Mouse (Mus musculus) liver, embryonic 13.5 days (tissue): ENCODE measurements around the gene Agap1. TPM values are rescaled to one million over a fixed set of nuclear protein-coding genes. Genes with fewer than 3 reads are reported as not detected.

ENCODE experiments used
- ATAC-seq: fragments of 200-750 bp; cut with Nextera tagmentation; 2 replicates; pipeline ENCODE4 v1.8.0; 2017; ENCODE audit warnings: low read depth, mild to moderate bottlenecking, moderate number of reproducible peaks, moderate library complexity
- DNase-seq: peaks from one replicate; pipeline ENCODE4 v3.0.0; 2022
- H3K27ac ChIP-seq: fragments of 300-500 bp; sonication (generic); 2 replicates; pipeline ENCODE4 v1.5.1; 2015; ENCODE audit warnings: moderate library complexity, mild to moderate bottlenecking, inconsistent platforms
- H3K27me3 ChIP-seq: fragments of 300-500 bp; sonication (generic); 2 replicates; pipeline ENCODE4 v1.6.1; 2015; ENCODE audit warnings: mild to moderate bottlenecking, inconsistent platforms
- H3K36me3 ChIP-seq: fragments of 300-500 bp; sonication (generic); 2 replicates; pipeline ENCODE4 v1.6.1; 2015; ENCODE audit warnings: mild to moderate bottlenecking, inconsistent platforms
- H3K4me1 ChIP-seq: fragments of 300-500 bp; sonication (generic); replicated peaks from 2 replicates; pipeline ENCODE4 v1.6.1; 2015; ENCODE audit warnings: inconsistent platforms
- H3K4me2 ChIP-seq: fragments of 300-500 bp; sonication (generic); 2 replicates; pipeline ENCODE4 v1.6.1; 2015; ENCODE audit warnings: inconsistent platforms, mild to moderate bottlenecking, moderate library complexity
- H3K4me3 ChIP-seq: fragments of 300-500 bp; sonication (generic); replicated peaks from 2 replicates; pipeline ENCODE4 v1.5.1; 2015; ENCODE audit warnings: mild to moderate bottlenecking, inconsistent platforms
- H3K9ac ChIP-seq: fragments of 300-500 bp; sonication (generic); 2 replicates; pipeline ENCODE4 v1.6.1; 2015; ENCODE audit warnings: mild to moderate bottlenecking, inconsistent platforms
- H3K9me3 ChIP-seq: fragments of 300-500 bp; sonication (generic); replicated peaks from 2 replicates; pipeline ENCODE4 v1.6.1; 2016; ENCODE audit warnings: inconsistent platforms
- WGBS: fragments of 180-500 bp; shearing (Covaris S2); methylation state at CpG from one replicate; pipeline ENCODE4 v1.1.7; 2015; ENCODE audit not compliant: insufficient replicate concordance; 5-methylcytosine and 5-hydroxymethylcytosine counted together
- polyA plus RNA-seq: library from polyadenylated mRNA; unstranded; fragments of >200 nt; fragmentation: Nextera tagmentation; extraction: Ambion mirVana; gene quantifications from 2 replicates; pipeline ENCODE4 v1.2.1, GENCODE M21; 2015

Agap1 gene
- polyA plus RNA-seq, 1 experiment from 2014 or later, result 1.2 TPM

DNA sequence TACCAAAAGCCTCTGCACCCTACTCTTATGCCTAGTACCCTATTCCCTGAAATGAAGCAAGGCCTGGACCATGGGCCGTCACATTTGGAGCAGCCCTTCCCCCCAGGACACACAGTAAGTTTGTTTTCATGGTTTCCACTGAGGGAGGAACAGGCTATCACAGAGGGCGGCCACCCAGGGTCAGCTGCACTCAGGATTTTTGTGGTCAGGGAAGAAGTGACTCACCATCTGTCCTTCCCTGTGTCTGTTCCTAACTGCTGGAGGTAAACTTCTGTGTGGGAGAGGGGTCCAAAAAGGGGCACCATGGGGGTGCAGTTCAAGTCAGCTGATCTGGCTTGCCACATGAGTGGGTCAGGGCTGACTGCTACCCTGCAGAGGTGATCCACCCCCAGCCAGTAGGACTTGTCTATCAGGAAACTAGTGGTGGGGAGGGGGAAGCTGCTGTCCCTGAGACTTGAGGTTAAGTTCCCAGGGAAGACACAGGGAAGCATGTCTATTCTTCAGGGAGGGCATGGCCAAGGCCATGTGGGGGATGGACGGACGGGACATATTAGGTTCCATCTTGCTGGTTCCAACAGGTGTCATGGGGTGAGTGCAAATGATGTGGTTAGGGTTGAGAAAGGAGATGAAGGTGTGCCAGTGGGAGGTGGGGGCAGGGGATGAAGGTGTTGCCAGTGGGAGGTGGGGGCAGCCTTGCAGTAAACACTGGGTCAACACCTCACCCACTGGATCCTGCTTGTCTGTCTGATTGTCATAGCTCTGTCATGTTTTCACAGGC lies 116.1 kb downstream of the Agap1 start:
- Histone ChIP-seq H3K27ac (no peak overlapping the region), H3K4me2 (no peak overlapping the region), H3K9ac (no peak overlapping the region), H3K4me3 (no peak overlapping the region), H3K27me3 (no peaks in the 10 kb centered on the region), H3K4me1 (peaks cover 17% of the 10 kb centered on the region), H3K36me3 (no peaks in the 10 kb centered on the region), H3K9me3 (no peaks in the 10 kb centered on the region)
- WGBS, result 60% methylated on average over 4 of the region's 4 CpGs
- no peak for ATAC-seq
- no peak for DNase-seq

DNA sequence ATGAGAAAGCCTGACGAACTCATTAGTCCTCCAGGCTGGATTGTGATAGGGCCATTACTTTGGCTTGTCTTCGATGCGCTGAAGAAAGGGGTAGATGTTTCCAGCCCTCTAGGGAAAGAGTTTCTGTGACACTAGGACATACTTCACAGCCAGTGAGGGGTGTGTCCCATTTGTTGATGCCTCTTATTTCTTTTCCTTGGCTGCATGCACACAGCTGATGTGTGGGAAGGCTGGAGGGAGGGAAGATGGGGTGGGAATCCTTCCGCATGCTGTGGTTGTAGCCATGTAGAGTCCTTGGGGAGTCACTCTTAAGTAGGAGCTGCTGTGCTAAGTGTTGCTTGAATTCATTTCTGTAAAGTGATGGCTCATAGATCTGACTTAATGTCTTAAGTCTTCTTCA lies 118.9 kb downstream of the Agap1 start:
- Histone ChIP-seq H3K4me2 (no peak overlapping the region), H3K27me3 (peaks cover 4% of the 10 kb centered on the region; the same call in 1 of the 2 replicates), H3K36me3 (no peaks in the 10 kb centered on the region), H3K9me3 (no peaks in the 10 kb centered on the region), H3K27ac (no peak overlapping the region), H3K4me3 (no peak overlapping the region), H3K9ac (no peak overlapping the region), H3K4me1 (peaks cover 24% of the 10 kb centered on the region)
- 82% methylated on average over 4 of the region's 4 CpGs for WGBS
- DNase-seq (no peak), ATAC-seq (no peak)

DNA sequence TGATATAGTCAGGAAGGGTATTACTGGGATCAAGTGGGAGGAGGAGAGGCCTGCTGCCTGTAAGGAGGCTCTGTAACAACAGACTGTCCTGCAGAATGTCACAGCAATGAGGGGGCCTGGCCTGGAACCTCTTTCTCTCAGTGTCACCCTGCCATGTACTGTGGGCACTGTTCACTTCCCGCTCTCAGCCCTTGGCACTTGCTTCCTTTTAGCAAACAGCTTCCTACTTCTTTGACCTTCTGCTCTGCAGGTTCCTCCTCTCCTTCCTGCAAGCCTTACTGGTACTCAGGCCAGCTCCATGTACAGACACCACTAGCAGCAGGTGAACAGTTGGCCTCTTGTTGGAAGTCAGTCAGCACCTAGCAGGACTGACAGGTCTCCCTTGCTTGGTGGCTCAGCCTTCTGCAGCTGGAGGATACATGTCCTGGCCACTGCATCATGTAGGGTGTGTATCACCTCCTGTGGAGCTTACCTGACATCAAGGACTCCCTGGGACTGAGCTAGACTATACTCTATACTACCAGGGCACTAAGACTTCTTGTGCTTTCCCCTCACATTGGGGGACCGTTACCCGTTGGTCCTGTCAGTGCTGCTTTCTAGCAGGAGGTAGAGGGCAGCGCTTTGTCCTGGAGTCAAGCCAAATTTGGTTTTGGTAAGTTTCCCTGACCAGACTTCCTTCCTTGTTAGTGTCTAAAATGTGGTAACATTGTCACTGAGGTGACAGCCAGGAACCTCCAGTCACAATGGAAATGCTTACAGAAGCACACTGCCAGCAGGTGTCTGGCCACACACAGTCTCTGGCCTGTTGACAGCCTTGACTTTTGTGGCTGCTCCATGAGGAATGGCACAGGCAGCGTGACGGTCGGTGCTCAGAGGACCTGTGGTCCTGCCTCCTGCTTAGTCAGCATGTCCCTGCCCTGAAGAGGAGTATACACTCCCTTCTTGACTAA lies 120.6 kb downstream of the Agap1 start:
- H3K9ac ChIP-seq, result no peak overlapping the region
- peaks cover 14% of the 10 kb centered on the region for H3K4me1 ChIP-seq
- H3K27ac ChIP-seq, result no peak overlapping the region
- ATAC-seq, result no peak
- H3K36me3 ChIP-seq, result no peaks in the 10 kb centered on the region
- H3K4me3 ChIP-seq, result no peak overlapping the region
- peaks cover 21% of the 10 kb centered on the region for H3K27me3 ChIP-seq
- 42% methylated on average over 7 of the region's 7 CpGs for WGBS
- H3K9me3 ChIP-seq, result no peaks in the 10 kb centered on the region
- no peak for DNase-seq
- H3K4me2 ChIP-seq, result no peak overlapping the region

DNA sequence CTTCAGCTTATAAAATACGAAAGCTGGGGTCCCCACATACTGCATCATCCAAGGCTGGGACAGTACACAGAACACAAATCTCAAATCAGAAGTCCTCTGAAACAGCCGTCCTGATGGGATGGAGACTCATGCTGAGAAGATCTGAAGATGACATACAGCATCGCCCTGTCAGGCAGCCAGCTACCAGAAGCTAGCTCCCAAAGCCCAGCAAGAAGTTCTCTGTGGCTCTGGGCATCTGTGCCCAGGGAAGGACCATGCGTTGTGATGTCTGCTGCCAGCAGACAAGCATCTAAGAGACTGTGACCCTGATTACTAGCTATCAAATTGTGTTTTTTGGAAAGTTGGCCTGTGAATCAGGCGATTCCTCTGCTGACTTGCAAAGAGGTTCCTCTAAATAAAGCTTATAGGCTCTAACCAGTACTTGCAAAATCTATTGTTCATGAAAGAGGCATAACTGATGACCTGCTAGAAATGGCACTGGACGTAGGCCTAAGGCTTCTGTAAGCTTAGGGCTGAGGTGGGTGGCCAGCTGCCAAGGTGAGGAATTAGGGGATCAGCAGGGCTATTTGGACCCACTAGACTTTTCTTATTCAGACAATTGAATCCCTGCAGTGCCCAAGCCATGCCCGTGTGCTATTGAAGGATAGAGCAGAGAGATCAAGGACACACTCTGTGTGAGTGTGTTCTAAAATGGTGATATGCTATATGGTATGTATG lies 121.7 kb downstream of the Agap1 start:
- H3K9ac ChIP-seq, result no peak overlapping the region

DNA sequence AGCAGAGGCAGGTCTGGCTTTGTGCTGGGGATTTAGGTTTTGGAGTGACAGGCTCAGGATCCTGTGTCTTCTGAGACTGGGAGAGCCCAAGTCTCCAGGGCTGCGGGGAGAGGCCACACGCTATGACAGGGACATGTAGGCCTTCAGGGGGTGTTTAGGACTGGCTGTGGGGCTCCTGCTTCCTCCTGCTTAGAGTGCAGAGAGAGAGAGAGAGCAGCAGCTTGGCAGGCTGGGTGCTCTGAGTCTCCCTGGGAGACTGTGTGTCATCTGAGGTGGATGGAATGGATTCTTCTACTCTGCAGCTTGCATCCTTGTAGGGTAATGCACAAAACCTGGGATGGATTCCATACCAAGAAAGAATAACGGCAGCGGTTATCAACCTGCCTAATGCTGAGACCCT lies 122.4 kb downstream of the Agap1 start:
- H3K4me1 ChIP-seq, result peaks cover 21% of the 10 kb centered on the region
- no peak overlapping the region for H3K27ac ChIP-seq
- H3K9me3 ChIP-seq, result no peaks in the 10 kb centered on the region
- no peaks in the 10 kb centered on the region for H3K36me3 ChIP-seq
- no peak; the same call in 1 of the 2 replicates for ATAC-seq
- H3K27me3 ChIP-seq, result peaks cover 39% of the 10 kb centered on the region
- H3K9ac ChIP-seq, result no peak overlapping the region
- no peak overlapping the region for H3K4me2 ChIP-seq
- DNase-seq, result no peak
- WGBS, result 20% methylated on average over 4 of the region's 4 CpGs
- no peak overlapping the region for H3K4me3 ChIP-seq

More for the DNA sequence above, 121.7 kb downstream of the Agap1 start:
- Histone ChIP-seq H3K4me2 (no peak overlapping the region), H3K4me1 (peaks cover 17% of the 10 kb centered on the region), H3K27ac (no peak overlapping the region), H3K4me3 (no peak overlapping the region), H3K27me3 (peaks cover 32% of the 10 kb centered on the region), H3K9me3 (no peaks in the 10 kb centered on the region), H3K36me3 (no peaks in the 10 kb centered on the region)
- 57% methylated on average over 7 of the region's 7 CpGs for WGBS
- ATAC-seq (no peak), DNase-seq (no peak)

DNA sequence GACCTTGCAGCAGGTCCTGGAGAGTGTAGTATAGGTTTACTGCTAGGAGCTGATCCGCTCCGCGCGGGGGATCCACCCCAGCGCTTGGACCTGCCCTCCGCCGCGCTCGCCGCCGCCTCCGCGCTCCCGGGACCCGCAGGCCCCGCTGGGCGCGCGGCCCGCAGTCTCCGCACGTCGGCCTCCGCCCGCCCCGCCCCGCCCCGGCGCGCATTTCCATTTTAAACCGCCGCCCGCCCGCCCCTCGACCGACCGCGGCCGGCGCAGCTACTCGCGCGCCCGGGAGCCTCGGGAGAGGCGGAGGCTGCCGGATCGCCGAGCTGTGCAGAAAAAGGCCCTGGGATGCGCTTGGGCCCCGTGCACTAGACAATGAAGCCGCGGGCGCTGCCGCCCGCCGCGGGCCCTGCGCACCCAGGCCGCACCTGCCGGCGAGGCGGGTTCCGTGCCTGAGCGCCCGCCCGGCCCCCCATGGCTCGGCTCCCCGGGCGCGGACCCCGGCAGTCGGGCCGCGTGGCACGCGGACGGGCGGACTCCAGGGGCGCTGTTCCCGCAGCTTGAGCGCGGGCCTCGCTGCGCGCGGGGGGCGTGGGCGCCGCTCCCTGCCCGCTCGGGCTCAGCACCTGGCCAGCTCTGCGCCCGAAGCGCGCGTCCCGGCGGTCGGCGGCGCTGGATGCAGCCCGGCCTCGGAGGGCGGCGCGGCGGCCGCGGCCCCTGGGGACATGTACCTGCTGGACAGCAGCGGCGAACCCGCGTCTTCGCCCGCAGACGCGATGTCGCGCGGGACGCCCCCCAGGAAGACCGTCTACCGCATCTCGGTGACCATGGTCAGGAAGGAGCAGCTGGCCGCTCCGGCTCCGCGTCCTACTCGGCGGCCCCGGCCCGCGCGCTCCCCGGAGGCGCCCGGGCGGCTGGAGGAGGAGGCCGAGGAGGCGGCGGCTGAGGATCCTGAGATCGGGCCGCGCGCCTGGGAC lies 125.7 kb downstream of the Agap1 start:
- no peak for DNase-seq
- peaks cover 54% of the 10 kb centered on the region for H3K27me3 ChIP-seq
- peaks cover 21% of the 10 kb centered on the region for H3K4me1 ChIP-seq
- under 1% methylated on average over 138 of the region's 146 CpGs for WGBS
- no peak overlapping the region for H3K27ac ChIP-seq
- H3K9me3 ChIP-seq, result no peaks in the 10 kb centered on the region
- H3K36me3 ChIP-seq, result no peaks in the 10 kb centered on the region
- peak overlapping the region; percentile 41; the same call in 1 of the 2 replicates for H3K9ac ChIP-seq
- ATAC-seq, result peak; percentile 48
- H3K4me2 ChIP-seq, result peak overlapping the region; percentile 77
- H3K4me3 ChIP-seq, result peak overlapping the region; percentile 60

DNA sequence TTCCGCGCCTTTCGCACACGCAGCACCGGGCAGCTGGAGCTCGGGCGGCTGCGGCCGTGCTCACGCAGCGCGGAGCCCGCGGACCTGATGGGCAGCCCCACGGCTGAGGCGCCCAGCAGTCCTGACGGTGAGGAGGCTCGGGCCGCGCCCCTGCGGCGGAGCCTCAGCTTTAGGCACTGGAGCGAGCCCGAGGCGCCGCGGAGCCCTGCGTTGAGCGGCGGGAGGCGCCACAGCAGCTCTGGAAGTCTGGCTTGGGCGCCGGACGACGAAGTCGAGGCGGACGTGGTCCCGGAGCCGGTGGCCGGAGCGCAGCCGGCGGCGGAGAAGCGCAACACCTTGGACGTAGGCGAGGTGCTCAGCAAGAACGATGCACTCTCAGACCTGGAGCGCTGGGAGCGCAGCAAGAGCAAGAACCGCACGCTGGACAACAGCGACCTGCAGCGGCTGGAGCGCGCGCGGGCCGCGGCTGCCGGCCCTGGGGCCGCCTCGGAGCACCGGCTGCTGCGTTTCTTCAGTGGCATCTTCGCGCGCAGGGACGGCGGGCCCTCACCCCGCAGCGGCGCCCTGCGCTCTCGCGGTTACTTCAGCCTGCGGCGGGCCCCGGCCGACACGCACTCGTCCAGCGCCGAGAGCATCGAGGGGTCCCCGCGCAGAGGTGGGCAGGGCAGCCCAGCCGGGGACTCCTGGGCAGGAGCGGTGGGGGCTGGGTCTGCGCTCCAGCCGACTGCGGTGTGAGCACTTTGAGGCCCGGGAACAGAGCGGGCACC lies 126.6 kb downstream of the Agap1 start:
- no peak for DNase-seq
- peak overlapping the region; percentile 60 for H3K4me3 ChIP-seq
- peak; percentile 32; the same call in 1 of the 2 replicates for ATAC-seq
- peak overlapping the region; percentile 41; the same call in 1 of the 2 replicates for H3K9ac ChIP-seq
- no peaks in the 10 kb centered on the region for H3K9me3 ChIP-seq
- H3K27ac ChIP-seq, result no peak overlapping the region
- no peaks in the 10 kb centered on the region for H3K36me3 ChIP-seq
- 2% methylated on average over 92 of the region's 95 CpGs for WGBS
- H3K4me2 ChIP-seq, result peak overlapping the region; percentile 77
- H3K4me1 ChIP-seq, result peaks cover 21% of the 10 kb centered on the region
- peaks cover 54% of the 10 kb centered on the region for H3K27me3 ChIP-seq

DNA sequence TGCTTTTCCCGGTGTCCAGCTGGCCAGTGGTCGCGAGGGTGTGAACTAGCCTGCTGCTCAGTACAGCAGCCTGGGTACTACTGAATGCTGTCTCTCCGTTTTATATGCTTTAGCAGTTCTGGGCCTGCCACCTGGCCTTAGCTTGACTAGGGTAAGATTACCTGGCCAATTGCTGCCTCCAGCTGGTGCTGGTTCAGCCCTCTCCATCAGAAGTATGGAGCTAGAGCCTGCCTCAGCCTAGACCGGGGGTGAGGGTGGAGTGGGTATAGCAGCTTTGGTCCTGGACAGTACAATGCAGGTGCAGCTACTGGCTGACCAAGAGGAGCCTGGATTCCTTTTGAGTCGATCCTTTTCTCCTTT lies 127.1 kb downstream of the Agap1 start:
- WGBS, result 28% methylated on average over 6 of the region's 6 CpGs

DNA sequence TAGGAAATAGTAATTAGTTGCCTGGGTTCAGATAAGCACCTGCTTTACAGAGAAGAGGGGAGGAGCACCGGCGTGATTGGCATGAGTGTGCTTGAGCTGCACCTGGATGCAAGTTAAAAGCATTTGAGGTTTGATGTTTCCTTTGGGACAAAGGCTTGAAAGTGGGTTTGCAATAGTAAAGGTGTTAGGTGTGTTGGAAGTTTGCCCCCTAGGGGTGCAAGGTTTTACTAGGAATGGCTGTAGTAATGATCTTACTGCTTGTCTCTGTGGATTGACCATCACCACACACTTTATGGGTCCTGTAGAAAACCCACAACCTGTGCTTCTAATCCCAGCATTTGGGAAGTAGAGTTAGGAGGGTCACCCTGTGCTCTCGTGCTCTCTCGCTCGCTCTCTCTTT lies 128.8 kb downstream of the Agap1 start:
- H3K4me1 ChIP-seq, result peaks cover 12% of the 10 kb centered on the region
- H3K9me3 ChIP-seq, result no peaks in the 10 kb centered on the region
- H3K4me2 ChIP-seq, result no peak overlapping the region
- H3K4me3 ChIP-seq, result no peak overlapping the region
- ATAC-seq (no peak), DNase-seq (no peak)
- 58% methylated on average over 5 of the region's 5 CpGs for WGBS
- no peak overlapping the region for H3K9ac ChIP-seq
- H3K27ac ChIP-seq, result no peak overlapping the region
- no peaks in the 10 kb centered on the region for H3K36me3 ChIP-seq
- peaks cover 52% of the 10 kb centered on the region for H3K27me3 ChIP-seq

More for the DNA sequence above, 127.1 kb downstream of the Agap1 start:
- peak overlapping the region; percentile 60 for H3K4me3 ChIP-seq
- no peak overlapping the region for H3K9ac ChIP-seq
- no peaks in the 10 kb centered on the region for H3K9me3 ChIP-seq
- H3K27ac ChIP-seq, result no peak overlapping the region
- peaks cover 54% of the 10 kb centered on the region for H3K27me3 ChIP-seq
- DNase-seq, result no peak
- no peak for ATAC-seq
- H3K4me1 ChIP-seq, result peaks cover 15% of the 10 kb centered on the region
- H3K36me3 ChIP-seq, result no peaks in the 10 kb centered on the region
- H3K4me2 ChIP-seq, result peak overlapping the region; percentile 77
